Mouse (Mus musculus) 3134 (cell line): ENCODE measurements around the gene Aqp6.

ENCODE experiments used
- DNase-seq: peaks from one replicate; pipeline ENCODE4 v3.0.0-alpha.2; 2011; ENCODE audit warnings: low spot score; ENCODE audit not compliant: insufficient read length; ENCODE audit errors: extremely low read depth

Gene Aqp6

DNA sequence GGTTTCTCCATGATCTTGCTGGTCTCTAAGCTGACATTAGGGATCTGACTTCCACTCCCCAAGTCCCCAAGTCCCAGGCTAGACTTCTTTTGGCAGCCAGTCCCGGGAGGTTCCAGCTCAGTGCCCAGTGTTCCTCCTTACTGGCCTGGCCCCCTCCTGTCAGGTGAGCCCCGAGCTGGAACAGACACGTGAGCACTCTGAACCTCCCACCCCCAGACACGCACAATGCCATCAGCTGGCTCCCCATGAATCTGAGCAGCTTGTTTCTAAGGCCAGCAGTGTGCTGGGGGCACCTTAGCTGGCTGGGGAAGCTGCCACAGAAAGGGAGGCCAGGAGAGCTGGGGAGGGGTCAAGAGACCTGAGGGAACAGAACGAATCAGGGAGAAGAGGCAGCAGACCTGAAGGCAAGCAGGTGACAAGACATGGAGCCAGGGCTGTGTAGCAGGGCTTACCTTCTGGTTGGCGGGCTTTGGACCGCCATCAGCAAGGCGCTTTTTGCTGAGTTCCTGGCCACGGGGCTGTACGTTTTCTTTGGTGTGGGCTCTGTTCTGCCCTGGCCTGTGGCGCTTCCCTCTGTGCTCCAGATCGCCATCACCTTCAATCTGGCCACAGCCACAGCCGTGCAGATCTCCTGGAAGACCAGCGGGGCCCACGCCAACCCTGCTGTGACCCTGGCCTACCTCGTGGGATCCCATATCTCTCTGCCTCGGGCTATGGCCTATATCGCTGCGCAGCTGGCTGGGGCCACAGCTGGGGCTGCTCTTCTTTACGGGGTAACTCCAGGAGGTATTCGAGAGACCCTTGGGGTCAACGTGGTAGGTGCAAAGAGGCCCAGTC, at the start of gene Aqp6:
Aqp6 (plus strand) TSS at position 415 of the 837 bp plus-strand sequence.
- no peak for DNase-seq

DNA sequence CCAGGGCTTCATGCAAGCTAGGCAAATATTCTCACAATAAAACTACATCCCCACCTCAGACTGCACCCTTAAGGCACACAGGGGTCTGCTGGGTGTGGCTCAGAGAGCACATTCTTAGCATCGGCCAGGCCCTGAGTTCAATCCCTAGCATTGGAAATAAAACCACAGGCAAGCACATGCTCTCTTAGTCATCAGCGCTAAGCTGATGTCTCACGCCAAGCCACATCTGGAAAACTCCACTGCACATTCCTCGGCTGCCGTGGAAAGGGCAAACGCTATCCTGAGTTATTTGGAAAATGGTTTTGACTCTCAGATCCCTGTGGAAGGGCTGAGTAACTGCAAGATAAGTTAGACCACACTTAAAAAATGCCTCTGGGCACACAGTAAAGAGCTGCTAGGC, 47.4 kb upstream of the Aqp6 start:
- DNase-seq = peak; percentile 85

DNA sequence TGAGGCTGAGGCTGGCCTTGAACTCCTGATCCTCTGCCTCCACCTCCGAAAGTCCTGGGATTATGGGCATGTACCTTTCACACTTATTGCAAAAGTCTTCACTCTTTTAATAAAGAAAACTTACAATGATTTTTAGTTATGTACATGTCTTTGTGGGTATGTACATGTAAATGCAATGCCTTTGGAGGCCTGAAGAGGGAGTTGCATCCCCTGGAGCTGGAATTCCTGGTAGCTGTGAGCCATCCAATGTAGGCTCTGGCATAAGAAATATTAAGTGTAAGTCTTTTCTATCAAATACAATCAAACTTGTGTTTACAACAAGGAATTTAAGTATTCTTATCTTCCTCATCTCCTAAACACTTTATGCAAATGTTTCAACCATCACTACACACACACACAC, 42.3 kb upstream of the Aqp6 start:
- no peak for DNase-seq

DNA sequence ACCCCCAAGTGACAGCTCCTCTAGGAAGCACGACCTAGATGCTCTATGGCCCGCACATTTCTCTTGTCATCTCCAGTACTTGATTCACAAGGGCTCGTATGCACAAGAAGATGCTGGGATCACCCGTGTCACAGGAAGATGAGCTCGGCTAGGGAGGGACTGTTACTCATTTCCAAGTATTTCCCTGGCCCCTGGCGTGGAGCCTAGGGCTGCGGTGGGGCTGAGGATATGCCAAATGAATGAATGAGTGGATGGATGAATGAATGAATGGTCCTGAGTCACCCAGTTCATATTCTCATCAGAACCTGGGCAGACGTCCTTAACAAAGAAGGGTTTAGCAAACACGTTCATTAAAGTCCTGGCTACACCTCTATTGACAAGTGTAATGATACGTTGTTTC, 41.0 kb upstream of the Aqp6 start:
- peak; percentile 39 for DNase-seq

DNA sequence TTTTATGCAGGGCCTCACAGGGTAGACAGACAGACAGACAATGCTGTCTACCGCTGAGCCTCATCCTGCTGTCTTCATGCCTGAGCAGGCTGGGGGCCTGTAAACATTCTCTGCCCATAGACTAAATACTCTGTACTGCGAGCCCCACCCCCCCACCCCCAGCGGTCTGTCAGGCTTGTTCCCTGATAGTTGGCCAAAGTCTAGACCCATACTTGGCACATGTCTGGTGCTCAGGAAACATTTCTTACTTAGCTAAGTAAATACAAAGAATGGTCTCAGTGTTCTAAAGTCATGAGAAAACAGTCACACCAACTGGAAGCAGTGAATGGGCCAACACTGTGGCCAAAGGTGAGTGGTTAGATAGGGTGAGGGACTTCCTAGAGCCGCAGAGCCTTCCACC, 33.8 kb upstream of the Aqp6 start:
- DNase-seq = no peak

DNA sequence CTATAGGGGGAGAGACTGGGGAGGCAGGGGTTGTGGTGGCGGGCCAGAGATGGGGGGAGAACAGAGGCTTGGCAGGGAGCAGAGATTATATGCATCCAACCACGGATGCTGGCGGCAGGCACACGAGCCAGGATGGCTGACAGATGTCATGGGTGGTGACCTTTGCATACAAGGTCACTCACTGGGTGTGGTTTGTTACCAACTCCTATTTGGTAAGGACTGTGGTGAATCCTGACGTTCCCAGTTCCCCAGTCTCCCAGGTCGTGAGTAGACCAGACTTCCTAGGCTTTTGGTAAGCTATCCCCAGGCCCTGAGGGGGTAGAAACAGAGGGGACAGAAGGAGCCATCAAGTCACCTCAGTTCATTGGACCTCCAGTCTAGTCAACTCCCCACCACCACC, 32.5 kb upstream of the Aqp6 start:
- no peak for DNase-seq

DNA sequence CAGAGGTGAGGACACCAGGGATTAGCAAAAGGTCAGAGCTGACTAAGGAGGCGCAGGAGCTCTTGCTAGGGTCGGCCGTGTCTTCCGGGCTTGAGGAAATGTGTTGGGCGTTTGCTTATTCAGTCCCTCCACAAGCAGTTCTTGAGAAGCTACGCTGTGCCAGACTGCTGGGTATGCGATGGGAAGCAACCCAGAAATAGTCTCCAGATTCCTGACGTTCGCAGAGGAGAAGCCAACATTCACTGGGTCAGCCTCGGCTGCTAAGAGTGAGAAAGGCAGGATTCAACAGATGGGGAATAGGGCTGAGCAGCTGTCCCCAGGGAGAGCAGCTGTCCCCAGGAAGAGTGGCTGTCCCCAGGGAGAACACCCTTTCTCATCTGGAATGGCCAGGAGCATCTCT, 32.1 kb upstream of the Aqp6 start:
- DNase-seq = no peak

DNA sequence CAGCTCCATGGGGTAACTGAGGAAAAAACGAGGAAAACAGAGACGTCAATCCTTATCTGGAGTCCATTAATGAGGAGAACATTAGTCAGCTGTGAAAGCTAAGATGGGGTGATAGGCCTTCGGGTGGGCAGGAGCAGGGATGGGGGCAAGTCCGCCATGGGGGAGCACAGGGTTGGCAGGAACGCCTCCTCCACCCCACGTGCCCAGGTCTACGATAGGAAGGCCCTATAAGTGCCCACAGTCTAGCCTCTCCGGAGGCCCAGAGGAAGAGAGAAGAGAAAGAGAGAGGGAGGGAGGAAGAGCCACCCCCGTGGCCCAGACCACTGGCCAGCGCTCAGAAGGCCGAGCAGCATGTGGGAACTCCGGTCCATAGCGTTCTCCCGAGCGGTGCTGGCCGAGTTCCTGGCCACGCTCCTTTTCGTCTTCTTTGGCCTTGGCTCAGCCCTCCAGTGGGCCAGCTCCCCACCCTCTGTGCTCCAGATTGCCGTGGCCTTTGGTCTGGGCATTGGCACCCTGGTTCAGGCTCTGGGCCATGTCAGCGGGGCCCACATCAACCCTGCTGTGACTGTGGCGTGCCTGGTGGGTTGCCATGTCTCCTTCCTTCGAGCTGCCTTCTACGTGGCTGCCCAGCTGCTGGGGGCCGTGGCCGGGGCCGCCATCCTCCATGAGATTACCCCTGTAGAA, 22.3 kb upstream of the Aqp6 start, which contains the start of gene Aqp2:
Aqp2 (plus strand) TSS at position 254 of the 684 bp plus-strand sequence.
- DNase-seq = no peak

DNA sequence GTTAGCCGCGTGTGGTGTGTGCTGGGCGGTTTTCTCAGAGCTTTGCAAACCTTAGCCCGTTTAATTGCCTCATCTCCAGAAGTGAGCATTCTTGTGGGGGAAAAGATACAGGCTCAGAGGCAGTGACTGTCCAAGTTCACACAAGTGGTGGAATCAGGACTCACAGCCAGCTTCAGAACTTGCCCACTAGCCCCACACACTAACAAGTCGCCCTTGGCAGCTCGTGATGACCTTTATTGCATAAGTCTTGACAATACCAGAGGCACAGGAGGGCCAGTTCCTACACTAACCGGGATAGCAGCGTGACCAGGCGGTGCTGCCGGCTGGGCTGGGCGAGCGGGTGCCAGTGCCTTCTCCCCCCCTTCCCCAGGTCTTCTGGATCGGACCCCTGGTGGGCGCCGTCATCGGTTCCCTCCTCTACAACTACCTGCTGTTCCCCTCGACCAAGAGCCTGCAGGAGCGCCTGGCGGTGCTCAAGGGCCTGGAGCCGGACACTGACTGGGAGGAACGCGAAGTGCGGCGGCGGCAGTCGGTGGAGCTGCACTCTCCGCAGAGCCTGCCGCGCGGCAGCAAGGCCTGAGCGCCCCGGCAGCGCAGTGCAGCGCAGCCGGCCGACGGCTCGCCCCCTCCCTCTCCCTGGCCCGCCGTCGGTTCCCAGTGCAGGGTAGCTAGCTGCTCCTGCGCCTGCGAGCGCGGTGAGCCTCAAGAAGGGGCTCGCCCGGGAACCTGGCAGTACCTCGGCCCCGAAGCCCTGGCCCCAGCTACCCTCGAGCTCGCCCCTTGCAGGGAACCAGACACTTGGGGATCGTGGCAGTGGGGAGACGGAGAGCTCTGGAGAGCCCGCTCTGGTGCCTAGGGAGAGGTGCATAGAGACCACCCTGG, 17.5 kb upstream of the Aqp6 start:
- peak; percentile 85 for DNase-seq

DNA sequence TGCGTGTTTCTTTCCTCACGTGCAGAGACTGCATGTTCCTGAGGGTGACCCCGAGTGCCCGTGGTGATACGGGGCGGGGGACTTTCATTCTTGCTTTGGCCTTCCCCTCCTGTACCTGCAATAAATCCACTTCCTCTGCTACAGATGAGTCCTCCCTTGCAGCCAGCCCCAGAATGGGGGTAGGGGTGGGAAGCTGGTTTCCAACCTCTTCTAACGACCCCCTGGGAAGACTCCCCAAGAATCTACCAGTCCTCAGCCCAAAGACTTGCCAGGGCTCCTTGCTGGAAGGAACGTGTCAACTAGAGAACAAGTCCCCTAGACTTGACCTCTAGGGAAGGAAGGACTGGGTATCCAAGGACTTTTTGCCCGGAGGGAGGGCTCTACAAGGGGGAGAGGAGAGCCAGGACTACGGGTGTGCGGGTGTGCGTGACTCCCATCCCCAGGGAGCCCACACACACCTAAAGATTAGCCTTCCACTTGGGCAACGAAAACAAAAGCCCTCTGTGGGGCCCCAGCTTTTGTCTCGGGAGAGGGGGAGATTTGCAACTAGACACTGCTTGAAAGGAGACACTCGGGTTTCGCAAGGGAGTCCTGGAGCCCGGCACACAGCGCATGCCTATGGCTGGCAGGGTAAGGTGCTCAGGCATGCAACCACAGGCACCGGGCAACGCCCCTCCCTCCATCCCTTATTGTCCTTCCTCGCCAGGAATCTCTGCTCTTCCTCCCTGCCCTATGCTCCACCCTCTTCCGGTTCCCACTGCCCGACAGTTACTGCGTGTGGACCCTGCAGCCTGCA, 16.6 kb upstream of the Aqp6 start:
- peak; percentile 91 for DNase-seq

DNA sequence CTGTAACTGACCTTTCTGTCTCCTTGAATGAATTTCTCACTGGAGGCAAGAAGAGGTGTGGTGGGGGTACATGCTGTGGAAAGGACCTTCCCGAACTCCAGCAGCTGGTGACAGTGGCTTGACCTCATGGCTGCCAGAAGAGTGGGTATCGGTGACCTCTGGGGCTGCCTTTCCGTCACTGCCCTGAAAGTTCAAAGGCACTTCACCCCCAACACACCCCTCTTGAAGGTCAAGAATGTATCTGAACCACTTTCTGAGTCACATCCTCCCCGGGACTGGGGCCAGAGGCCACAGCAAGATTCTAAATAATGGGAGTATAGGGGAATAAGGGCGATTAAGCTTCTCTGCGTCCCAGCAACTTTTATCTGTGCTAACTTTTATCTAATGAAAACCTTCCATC, 15.5 kb upstream of the Aqp6 start:
- peak; percentile 82 for DNase-seq

DNA sequence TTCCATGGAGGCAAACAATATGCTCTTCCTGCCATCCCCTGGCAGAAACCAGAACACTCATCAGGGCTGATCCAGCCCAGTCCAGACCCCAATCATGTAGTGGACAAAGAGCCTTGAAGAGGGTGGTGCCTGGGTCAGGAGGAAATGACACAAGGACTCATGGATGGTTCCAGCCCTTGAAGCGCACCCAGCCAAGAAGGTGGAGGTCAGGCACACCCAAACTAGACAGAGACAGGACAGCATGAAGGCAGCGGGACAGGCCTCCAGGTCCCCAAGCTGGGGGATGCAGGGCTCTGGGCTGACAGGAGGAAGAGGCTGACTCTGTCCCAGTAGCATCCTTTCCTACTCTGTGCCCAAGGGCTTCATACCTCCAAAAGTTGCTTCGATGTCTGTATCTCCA, 14.7 kb upstream of the Aqp6 start:
- DNase-seq = peak; percentile 61

DNA sequence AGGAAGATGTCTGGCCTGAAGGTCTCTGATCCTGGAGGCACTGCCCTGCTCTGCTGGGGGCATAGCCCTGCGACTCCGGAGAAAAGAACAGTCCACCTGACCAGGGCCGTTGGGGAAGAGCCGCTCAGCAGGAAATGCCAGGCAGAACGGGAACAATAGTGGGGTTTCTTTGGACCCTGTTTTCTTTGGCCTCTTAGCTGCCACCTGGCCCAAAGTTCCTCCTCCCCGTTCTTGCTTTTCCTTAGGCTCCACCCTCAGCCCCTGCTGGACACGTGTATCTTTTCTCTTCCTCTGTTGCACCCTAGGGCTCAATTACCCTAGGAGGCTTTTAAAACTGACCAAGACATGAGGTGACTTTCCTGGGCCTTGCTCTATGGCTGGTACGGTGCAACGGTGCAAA, 12.0 kb upstream of the Aqp6 start:
- peak; percentile 72 for DNase-seq

DNA sequence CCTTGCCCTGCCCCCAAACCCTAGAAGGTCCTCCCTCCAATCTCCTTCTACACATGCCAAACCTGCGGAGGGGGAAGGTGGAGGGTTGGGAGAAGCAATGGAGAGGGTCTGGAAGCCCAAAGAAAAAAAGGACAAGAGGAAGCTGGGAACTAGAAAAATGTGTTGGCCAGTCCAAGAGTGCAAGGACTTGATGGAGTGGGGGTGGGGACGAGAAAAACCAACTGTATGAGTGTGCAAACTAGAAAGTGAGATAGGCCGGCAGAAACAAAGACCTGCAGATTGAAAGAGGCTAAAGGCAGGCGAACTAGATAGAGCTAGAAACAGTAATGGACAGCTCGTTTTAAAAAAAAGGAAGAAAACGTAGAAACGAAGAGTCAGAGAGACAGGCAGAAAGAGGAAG, 11.5 kb upstream of the Aqp6 start:
- DNase-seq = no peak

DNA sequence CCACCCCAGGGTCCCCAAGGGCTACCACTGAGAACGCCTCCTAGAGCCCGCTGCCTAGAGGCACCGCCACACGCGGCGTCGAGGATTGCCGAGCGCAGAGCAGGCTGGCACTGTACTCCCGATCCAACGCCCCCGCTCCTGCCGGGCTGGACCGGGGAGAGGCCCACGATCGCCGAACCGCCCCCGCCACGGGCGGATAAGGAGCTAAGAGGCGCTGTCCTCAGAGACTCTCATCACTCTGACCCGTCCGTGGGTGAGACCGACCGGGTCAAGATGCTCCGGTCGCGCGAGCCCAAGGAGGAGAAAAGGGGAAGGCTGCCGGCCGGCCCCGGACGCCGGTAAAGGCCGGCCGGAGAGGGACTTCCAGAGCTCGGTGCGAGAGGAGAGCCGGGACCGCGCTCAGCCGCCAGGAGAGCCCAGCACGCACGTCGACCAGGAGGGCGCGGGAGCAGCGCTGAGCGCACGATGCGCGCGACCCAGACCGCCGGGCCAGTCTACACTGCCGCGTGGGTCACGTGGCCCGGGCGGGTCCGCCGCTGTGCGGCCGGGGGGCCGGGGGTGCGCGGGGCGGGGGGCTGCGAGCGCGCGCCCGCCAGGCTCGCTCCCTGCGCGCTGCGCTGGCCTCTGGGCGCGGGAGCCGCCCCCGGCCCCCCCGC, 10.6 kb upstream of the Aqp6 start, which contains the start of gene Aqp5:
Aqp5 (plus strand) TSS at position 354 of the 656 bp plus-strand sequence.
- DNase-seq = peak; percentile 80

DNA sequence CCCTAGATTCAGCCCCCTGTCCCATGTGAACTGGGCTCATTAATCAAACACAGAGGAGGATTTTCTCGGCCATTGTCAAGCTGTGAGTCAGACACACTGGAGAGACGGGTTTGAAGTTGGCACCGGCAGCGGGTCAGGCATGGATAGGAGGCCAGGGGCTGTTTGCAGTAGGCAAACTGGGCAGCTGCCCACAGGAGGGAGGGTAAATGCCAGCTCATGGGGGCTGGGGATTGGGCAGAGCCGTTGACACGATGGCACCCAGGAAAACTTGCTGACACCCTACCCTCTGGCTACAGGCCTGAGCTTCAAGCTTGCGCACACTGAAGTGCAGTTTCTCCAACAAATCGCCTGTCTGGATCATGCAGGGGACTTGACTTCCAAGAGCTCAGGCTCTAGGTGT, 9.0 kb upstream of the Aqp6 start:
- peak; percentile 90 for DNase-seq

DNA sequence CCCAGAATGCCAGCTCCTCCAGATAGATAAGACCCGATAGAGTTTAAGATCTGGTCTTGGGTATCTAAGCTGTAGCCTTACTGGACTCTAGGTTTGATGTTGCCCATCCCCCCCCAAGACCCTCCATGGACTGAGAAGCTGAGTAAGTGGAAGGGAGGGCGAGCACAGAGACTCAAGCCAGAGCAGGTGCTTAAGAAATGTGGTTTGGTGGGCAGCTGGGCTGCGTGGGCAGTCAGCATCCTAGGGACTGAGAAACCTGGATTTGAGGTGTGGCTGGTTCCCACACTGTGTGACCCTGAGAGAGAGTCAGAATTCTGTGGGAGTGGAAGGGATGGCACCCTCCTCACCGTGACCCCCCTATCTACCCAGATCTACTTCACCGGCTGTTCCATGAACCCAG, 8.3 kb upstream of the Aqp6 start:
- DNase-seq = peak; percentile 52

DNA sequence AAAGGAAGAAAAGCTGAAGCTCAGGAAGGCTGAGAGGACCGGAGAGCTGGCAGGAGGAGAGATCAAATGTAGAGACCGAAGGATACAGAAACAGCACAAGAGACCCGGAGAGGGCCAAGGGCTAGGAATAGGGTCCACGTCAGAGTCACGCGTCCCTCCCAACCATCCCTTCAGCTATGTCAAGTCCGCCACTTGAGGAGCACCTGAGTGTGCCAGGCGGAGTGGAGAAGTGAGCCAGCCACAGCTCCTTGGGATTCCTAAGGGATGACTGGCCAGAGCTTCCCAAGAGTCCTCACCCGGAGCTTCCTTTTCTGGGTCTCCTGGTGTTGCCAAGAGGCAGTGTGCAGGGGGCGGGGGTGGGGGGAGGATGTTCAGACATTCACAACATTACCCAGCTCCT, 6.2 kb upstream of the Aqp6 start:
- peak; percentile 85 for DNase-seq

DNA sequence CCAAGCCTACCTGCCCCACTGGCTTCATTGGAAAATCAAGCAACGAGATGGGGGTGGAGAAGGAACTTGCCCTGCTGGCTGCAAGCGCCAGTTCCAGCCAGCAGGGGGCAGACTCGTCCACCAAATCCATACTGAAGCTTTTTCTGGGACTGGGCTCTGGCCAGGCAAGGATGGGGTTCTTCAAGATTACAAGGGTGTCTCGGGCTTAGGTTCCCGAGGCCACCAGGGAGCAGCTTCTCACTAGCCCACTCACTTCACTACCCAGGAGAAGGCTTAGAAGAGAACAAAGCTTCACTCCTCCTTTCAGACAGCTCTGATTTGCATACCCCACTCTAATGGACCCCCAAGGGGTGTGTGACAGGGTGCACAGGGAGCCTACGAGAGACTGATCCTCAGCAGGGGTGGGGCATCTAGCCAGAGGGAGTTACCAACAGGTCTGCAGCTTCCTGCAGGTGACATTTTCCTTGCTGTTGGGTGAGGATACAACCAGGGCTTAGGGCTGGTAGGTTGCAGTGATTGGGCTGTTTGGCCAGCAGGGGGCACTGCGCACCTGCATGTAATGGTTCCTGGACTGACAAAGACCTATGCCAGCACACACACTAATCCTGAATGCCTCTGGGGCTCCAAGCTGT, 5.0 kb upstream of the Aqp6 start:
- DNase-seq = peak; percentile 77
